Mouse (Mus musculus): Measurements from ENCODE around the gene Klhl36. TPM values are rescaled to one million over a fixed set of nuclear protein-coding genes. Genes with fewer than 3 reads are reported as not detected.

Klhl36 gene
- polyA plus RNA-seq, 1 experiment from 2014 or later: 13.0 TPM

DNA sequence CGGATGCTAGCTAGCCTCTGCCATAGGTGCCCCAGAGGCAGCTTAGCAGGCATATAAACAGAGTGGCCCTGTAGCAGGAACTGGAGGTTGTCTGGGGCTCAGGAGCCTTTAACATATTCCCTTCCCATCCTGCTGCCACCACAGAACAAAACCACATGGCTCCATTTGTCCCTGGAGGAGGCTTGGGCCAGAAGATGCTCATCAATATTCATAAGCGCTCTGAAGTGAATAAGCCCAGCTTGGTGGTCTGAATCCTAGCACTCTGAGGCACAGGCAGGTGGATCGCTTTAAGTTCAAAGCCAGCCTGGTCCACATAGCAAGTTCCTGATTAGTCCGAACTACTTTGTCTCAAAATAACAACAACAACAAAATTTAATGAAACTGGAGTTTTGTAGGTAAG is 25.9 kb downstream of the Klhl36 start:
- peak; percentile 43; the same call in 1 of the 2 replicates for ATAC-seq
- Histone ChIP-seq H3K4me3 (replicated peaks) (no peak overlapping the region), H3K9ac (replicated peaks) (no peak overlapping the region), H3K27ac (no peak overlapping the region), H3K36me3 (no peaks in the 10 kb centered on the region), H3K4me2 (replicated peaks) (no peak overlapping the region), H3K27me3 (no peaks in the 10 kb centered on the region), H3K9me3 (no peaks in the 10 kb centered on the region), H3K4me1 (replicated peaks) (peaks cover 13% of the 10 kb centered on the region)
- WGBS: 48% methylated on average over 4 of the region's 4 CpGs

- Histone ChIP-seq H3K27ac (no peak overlapping the region), H3K9me3 (no peaks in the 10 kb centered on the region), H3K9ac (replicated peaks) (no peak overlapping the region), H3K27me3 (peaks cover 30% of the 10 kb centered on the region), H3K36me3 (no peaks in the 10 kb centered on the region), H3K4me2 (replicated peaks) (no peak overlapping the region), H3K4me1 (replicated peaks) (no peaks in the 10 kb centered on the region), H3K4me3 (replicated peaks) (no peak overlapping the region)
- 78% methylated on average over 4 of the region's 4 CpGs for WGBS
- ATAC-seq: no peak
Measured at GRCm38 (mm10) chr8:119897069-119897468, 35.0 kb downstream of the Klhl36 start.

DNA sequence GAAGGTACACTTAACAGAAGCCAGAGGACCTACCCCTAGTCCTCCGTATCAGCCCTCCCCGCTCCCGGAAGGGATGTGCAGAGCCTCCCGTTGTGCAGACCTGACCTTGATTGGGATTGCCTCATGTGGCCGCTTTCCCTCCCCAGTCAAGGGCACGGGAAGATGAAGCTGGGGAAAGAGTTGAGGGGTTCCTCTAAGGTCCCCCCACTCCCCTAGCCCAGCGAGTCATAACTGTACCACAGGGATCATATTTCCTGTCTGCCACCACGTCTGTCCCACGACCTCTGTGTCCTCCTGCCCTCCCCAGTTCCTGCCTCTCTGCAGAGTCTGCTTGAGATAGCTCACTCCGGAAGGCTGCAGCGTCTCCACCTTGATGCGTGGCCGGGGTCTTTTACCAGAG is 35.9 kb downstream of the Klhl36 start:
- H3K9me3 ChIP-seq: no peaks in the 10 kb centered on the region
- WGBS: 31% methylated on average over 13 of the region's 13 CpGs
- H3K4me1 ChIP-seq (replicated peaks): no peaks in the 10 kb centered on the region
- H3K36me3 ChIP-seq: no peaks in the 10 kb centered on the region
- no peak overlapping the region for H3K4me2 ChIP-seq (replicated peaks)
- no peak for ATAC-seq
- peaks cover 33% of the 10 kb centered on the region for H3K27me3 ChIP-seq
- no peak overlapping the region for H3K4me3 ChIP-seq (replicated peaks)
- no peak overlapping the region for H3K9ac ChIP-seq (replicated peaks)
- no peak overlapping the region for H3K27ac ChIP-seq

- Histone ChIP-seq H3K27me3 (peaks cover 33% of the 10 kb centered on the region), H3K9me3 (no peaks in the 10 kb centered on the region), H3K27ac (no peak overlapping the region), H3K36me3 (no peaks in the 10 kb centered on the region), H3K4me2 (replicated peaks) (no peak overlapping the region), H3K4me3 (replicated peaks) (no peak overlapping the region), H3K9ac (replicated peaks) (no peak overlapping the region), H3K4me1 (replicated peaks) (no peaks in the 10 kb centered on the region)
- 86% methylated on average over 3 of the region's 3 CpGs for WGBS
- no peak for ATAC-seq
Measured at GRCm38 (mm10) chr8:119901349-119901748, 39.3 kb downstream of the Klhl36 start.

DNA sequence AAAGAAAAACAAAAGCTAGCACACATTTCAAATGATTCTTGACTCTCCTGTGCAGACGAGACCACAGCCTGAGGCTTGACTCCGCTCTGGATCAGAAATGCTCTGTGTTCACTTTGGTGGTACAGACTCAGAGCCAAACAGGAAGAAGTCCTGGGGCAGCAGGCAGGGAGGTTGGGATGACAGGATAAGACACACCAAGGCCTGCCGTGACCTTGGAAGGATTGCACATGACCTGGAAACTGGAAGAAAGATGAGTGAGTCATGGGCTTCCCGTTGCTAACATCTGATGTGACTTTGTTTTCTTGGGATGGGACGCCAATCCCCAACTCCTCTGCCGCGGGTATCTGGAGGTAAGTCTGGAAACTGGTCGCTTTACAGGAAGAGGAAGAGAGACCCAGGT is 39.9 kb downstream of the Klhl36 start:
- Histone ChIP-seq H3K4me2 (replicated peaks) (no peak overlapping the region), H3K9ac (replicated peaks) (no peak overlapping the region), H3K4me1 (replicated peaks) (no peaks in the 10 kb centered on the region), H3K27ac (no peak overlapping the region), H3K27me3 (peaks cover 31% of the 10 kb centered on the region), H3K4me3 (replicated peaks) (no peak overlapping the region), H3K9me3 (no peaks in the 10 kb centered on the region), H3K36me3 (no peaks in the 10 kb centered on the region)
- no peak for ATAC-seq
- WGBS: 79% methylated on average over 8 of the region's 8 CpGs

DNA sequence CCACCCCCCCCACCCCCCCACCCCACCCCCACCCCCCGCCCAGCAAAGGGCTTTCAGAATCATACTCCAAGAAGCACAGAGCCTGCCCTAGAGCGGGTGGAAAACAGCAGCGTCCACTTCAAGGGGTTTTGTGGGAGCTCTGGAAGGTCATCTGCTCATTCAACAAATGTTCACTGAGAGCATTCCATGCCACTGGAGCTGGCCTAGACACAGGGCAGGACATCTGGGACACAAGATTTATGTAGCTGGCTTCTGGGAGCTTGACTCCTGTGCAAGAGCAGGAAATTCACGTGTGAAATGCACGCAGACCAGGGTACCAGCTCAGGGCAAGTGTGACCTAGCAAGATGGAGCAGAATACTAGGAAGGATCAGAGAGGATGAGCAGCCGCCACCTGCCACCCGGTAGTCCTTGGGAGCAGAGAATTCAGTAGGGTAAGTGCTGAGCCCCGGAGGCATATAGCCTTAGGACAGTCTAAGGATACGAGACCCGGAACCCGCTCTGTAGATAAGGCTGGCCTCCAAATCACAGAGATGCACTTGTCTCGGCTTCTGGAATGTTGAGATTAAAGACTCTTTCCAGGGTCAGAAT is 42.4 kb downstream of the Klhl36 start:
- H3K9me3 ChIP-seq: no peaks in the 10 kb centered on the region
- H3K27ac ChIP-seq: no peak overlapping the region
- no peak for ATAC-seq
- H3K4me2 ChIP-seq (replicated peaks): no peak overlapping the region
- no peaks in the 10 kb centered on the region for H3K4me1 ChIP-seq (replicated peaks)
- H3K4me3 ChIP-seq (replicated peaks): no peak overlapping the region
- WGBS: 61% methylated on average over 12 of the region's 12 CpGs
- no peaks in the 10 kb centered on the region for H3K36me3 ChIP-seq
- peaks cover 9% of the 10 kb centered on the region for H3K27me3 ChIP-seq
- H3K9ac ChIP-seq (replicated peaks): no peak overlapping the region

- Histone ChIP-seq H3K4me2 (replicated peaks) (peak within 1 kb of the TSS; percentile 84), H3K27me3 (0 out of 2 replicates have a peak, but pooled peaks cover 3% of the 10 kb centered on the region), H3K9ac (replicated peaks) (peak within 1 kb of the TSS; percentile 92), H3K36me3 (no peaks in the 10 kb centered on the region), H3K4me3 (replicated peaks) (peak within 1 kb of the TSS; percentile 88), H3K27ac (peak within 1 kb of the TSS; percentile 94), H3K4me1 (replicated peaks) (peaks cover 44% of the 10 kb centered on the region), H3K9me3 (no peaks in the 10 kb centered on the region)
- peak; percentile 16; the same call in 1 of the 2 replicates for ATAC-seq
- WGBS: 29% methylated on average over 13 of the region's 13 CpGs
Measured at GRCm38 (mm10) chr8:119909944-119910546, 48.0 kb downstream of the Klhl36 start, which contains the start of gene Usp10. Gene Usp10 (plus strand): TSS chr8:119910360.

- H3K9me3 ChIP-seq: no peaks in the 10 kb centered on the region
- 0 out of 2 replicates have a peak, but pooled peaks cover 3% of the 10 kb centered on the region for H3K27me3 ChIP-seq
- H3K4me2 ChIP-seq (replicated peaks): peak within 1 kb of the TSS; percentile 84
- peak within 1 kb of the TSS; percentile 94 for H3K27ac ChIP-seq
- ATAC-seq: peak; percentile 98
- H3K36me3 ChIP-seq: no peaks in the 10 kb centered on the region
- WGBS: under 1% methylated on average over 96 of the region's 97 CpGs
- H3K4me1 ChIP-seq (replicated peaks): peaks cover 48% of the 10 kb centered on the region
- peak within 1 kb of the TSS; percentile 88 for H3K4me3 ChIP-seq (replicated peaks)
- peak within 1 kb of the TSS; percentile 92 for H3K9ac ChIP-seq (replicated peaks)
Measured at GRCm38 (mm10) chr8:119910547-119911257, 48.6 kb downstream of the Klhl36 start, which contains the start of gene Gm20388. Gene Gm20388 (plus strand): TSS chr8:119910841.

DNA sequence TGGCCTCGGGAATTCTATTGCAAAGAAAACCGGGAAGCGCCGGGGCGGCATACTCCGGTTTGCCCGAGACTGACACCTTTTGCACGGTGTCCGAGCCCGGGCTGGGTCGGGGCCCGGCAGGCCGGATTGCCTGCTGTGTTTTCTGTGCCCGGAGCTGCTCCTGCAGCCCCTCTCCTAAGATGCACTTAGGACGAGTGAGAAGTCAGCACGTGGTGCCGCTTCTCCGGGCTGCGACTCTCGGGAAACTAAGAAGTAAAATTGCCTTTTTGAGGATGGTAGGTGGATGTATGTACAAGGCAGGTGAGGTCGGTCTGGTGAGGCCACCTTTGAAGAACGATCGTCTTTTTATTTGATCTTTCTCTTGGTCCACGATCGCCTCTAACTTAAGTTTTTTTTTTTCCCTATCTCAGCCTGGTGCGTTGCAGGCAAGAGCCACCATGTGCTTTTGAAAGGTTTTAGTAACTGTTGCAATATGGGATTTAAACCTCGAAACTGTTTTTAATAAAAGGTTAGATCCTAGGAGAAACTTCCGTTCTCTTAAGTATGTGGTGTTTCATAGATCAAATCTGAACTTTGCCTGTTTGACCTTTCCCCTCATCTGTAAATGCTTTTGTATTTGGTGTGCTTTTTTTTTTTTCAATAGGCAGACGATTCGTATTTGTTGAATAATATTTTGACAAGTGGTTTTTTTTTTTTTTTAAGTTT is 49.3 kb downstream of the Klhl36 start:
- Histone ChIP-seq H3K4me1 (replicated peaks) (peaks cover 53% of the 10 kb centered on the region), H3K9ac (replicated peaks) (peak overlapping the region; percentile 92), H3K27ac (peak overlapping the region; percentile 94), H3K27me3 (0 out of 2 replicates have a peak, but pooled peaks cover 3% of the 10 kb centered on the region), H3K4me2 (replicated peaks) (peak overlapping the region; percentile 84), H3K4me3 (replicated peaks) (peak overlapping the region; percentile 88), H3K36me3 (no peaks in the 10 kb centered on the region), H3K9me3 (no peaks in the 10 kb centered on the region)
- peak; percentile 71 for ATAC-seq
- under 1% methylated on average over 30 of the region's 30 CpGs for WGBS

DNA sequence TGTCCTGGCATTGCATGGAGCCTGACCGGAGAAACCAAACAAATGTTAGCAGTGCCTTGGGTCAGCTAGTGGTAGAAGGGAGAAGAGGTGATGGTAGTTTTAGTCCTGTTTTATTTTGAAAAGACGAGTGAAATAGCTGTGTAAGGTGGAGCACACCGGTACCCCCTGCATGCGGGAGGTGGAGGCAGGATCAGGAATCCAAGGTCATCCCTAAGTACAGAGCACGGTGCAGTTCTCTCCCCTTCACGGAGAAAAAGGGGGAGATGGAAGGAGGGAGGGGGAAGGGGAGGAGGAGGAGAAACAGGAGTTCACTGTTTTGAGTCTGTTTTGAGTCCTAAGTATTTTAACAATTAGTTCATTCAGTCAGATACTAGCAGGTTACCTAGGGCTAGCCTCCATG is 50.6 kb downstream of the Klhl36 start:
- WGBS: 51% methylated on average over 6 of the region's 6 CpGs
- Histone ChIP-seq H3K4me1 (replicated peaks) (peaks cover 63% of the 10 kb centered on the region), H3K27ac (no peak overlapping the region), H3K4me2 (replicated peaks) (peak overlapping the region; percentile 84), H3K4me3 (replicated peaks) (peak overlapping the region; percentile 88), H3K27me3 (0 out of 2 replicates have a peak, but pooled peaks cover 3% of the 10 kb centered on the region), H3K36me3 (no peaks in the 10 kb centered on the region), H3K9ac (replicated peaks) (peak overlapping the region; percentile 92), H3K9me3 (no peaks in the 10 kb centered on the region)
- no peak for ATAC-seq

- Histone ChIP-seq H3K9ac (replicated peaks) (0 out of 2 replicates have a peak overlapping the region, but pooled peaks have one; percentile 92), H3K4me3 (replicated peaks) (no peak overlapping the region), H3K27ac (no peak overlapping the region), H3K9me3 (no peaks in the 10 kb centered on the region), H3K4me2 (replicated peaks) (peak overlapping the region; percentile 84), H3K27me3 (0 out of 2 replicates have a peak, but pooled peaks cover 3% of the 10 kb centered on the region), H3K4me1 (replicated peaks) (peaks cover 63% of the 10 kb centered on the region), H3K36me3 (0 out of 2 replicates have a peak, but pooled peaks cover 2% of the 10 kb centered on the region)
- 77% methylated on average over 3 of the region's 3 CpGs for WGBS
- no peak for ATAC-seq
Measured at GRCm38 (mm10) chr8:119913181-119913580, 51.1 kb downstream of the Klhl36 start.

Data from midbrain, embryonic 13.5 days (tissue).